Mouse (Mus musculus): Measurements from ENCODE around the gene Abca1. TPM values are rescaled to one million over a fixed set of nuclear protein-coding genes. Genes with fewer than 3 reads are reported as not detected.

Gene Abca1
- total and polyA plus RNA-seq, 2 experiments from 2014 or later: 3.7 to 18.1 TPM

DNA sequence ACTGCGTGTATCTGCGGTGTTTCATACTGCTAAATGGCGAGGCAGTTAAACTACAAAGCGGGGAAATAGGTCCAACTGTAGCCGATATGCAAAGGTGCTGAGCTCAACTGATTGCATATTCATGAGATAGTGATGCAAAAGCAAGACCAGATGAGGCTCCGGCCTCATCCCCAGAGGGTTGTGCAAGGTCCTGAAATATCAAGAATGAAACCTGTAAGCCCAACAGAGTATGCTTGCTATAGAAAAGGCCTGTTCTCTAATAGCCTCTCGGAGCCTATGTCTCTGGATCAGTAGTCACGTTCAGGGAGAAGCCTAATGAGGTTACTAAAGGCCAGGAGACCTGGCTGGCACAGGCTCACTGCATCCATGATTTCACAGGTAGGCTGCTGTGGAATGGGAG, 9.2 kb downstream of the Abca1 start:
- DNase-seq (ENCODE audit: low spot score) (no peak), ATAC-seq (ENCODE audit: insufficient read depth, low read depth) (no peak)
- Histone ChIP-seq H3K9ac (replicated peaks; ENCODE audit: low read depth, low read length) (no peak overlapping the region), H3K27me3 (ENCODE audit: control insufficient read depth, insufficient read depth, low read length) (no peaks in the 10 kb centered on the region), H3K9me3 (replicated peaks; ENCODE audit: control insufficient read depth, low read length) (no peaks in the 10 kb centered on the region), H3K36me3 (replicated peaks; ENCODE audit: control insufficient read depth, insufficient read depth, low read length) (no peaks in the 10 kb centered on the region), H3K4me3 (ENCODE audit: low read depth, low read length) (no peak overlapping the region), H3K4me2 (ENCODE audit: low read depth, low read length) (no peak overlapping the region), H3K4me1 (ENCODE audit: control insufficient read depth, insufficient read depth) (peaks cover 25% of the 10 kb centered on the region), H3K27ac (ENCODE audit: low read depth) (no peak overlapping the region)
- 85% methylated on average over 8 of the region's 8 CpGs for WGBS
- no peak for TF ChIP-seq CTCF (IDR thresholded peaks at IDR 0.05; ENCODE audit: low read depth)
- TF ChIP-seq EP300 (IDR thresholded peaks at IDR 0.05; ENCODE audit: low read depth): no peak

DNA sequence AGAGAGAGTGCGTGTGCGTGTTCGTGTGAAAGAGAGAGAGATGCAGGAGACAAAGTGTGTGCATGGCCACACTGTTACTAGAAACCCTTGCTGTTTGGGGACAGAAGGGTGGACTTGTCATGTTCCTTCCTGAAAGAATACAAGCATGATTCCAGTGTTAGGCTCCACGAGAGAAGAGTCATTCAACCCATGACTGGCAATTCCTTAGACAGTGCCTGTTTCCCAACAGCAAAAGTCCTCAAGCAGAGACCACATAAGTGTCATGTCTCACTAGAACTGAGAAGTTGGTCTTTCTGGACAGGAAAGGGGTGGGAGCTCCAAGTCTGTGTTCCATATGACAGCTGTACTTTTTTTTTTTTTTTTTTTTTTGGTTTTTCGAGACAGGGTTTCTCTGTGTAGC, 10.1 kb downstream of the Abca1 start:
- Histone ChIP-seq H3K27ac (ENCODE audit: low read depth) (no peak overlapping the region), H3K4me1 (ENCODE audit: control insufficient read depth, insufficient read depth) (peaks cover 25% of the 10 kb centered on the region), H3K27me3 (ENCODE audit: control insufficient read depth, insufficient read depth, low read length) (no peaks in the 10 kb centered on the region), H3K4me3 (ENCODE audit: low read depth, low read length) (no peak overlapping the region), H3K4me2 (ENCODE audit: low read depth, low read length) (no peak overlapping the region), H3K9ac (replicated peaks; ENCODE audit: low read depth, low read length) (no peak overlapping the region), H3K9me3 (replicated peaks; ENCODE audit: control insufficient read depth, low read length) (no peaks in the 10 kb centered on the region), H3K36me3 (replicated peaks; ENCODE audit: control insufficient read depth, insufficient read depth, low read length) (no peaks in the 10 kb centered on the region)
- WGBS: 93% methylated on average over 4 of the region's 5 CpGs
- ATAC-seq (ENCODE audit: insufficient read depth, low read depth): no peak
- TF ChIP-seq EP300 (IDR thresholded peaks at IDR 0.05; ENCODE audit: low read depth) (no peak), CTCF (IDR thresholded peaks at IDR 0.05; ENCODE audit: low read depth) (no peak)
- DNase-seq (ENCODE audit: low spot score): no peak

- Histone ChIP-seq H3K9me3 (replicated peaks; ENCODE audit: control insufficient read depth, low read length) (no peaks in the 10 kb centered on the region), H3K4me3 (ENCODE audit: low read depth, low read length) (no peak overlapping the region), H3K4me1 (ENCODE audit: control insufficient read depth, insufficient read depth) (peaks cover 25% of the 10 kb centered on the region), H3K4me2 (ENCODE audit: low read depth, low read length) (no peak overlapping the region), H3K27ac (ENCODE audit: low read depth) (no peak overlapping the region), H3K9ac (replicated peaks; ENCODE audit: low read depth, low read length) (no peak overlapping the region), H3K36me3 (replicated peaks; ENCODE audit: control insufficient read depth, insufficient read depth, low read length) (no peaks in the 10 kb centered on the region), H3K27me3 (ENCODE audit: control insufficient read depth, insufficient read depth, low read length) (no peaks in the 10 kb centered on the region)
- no peak for TF ChIP-seq CTCF (IDR thresholded peaks at IDR 0.05; ENCODE audit: low read depth)
- TF ChIP-seq EP300 (IDR thresholded peaks at IDR 0.05; ENCODE audit: low read depth): no peak
- DNase-seq (ENCODE audit: low spot score) (no peak), ATAC-seq (ENCODE audit: insufficient read depth, low read depth) (no peak)
- 77% methylated on average over 2 of the region's 2 CpGs for WGBS
Observed at GRCm38 (mm10) chr4:53148817-53149216, 10.9 kb downstream of the Abca1 start.

- no peaks in the 10 kb centered on the region for H3K9me3 ChIP-seq (replicated peaks; ENCODE audit: control insufficient read depth, low read length)
- ATAC-seq (ENCODE audit: insufficient read depth, low read depth) (no peak), DNase-seq (ENCODE audit: low spot score) (no peak)
- no peaks in the 10 kb centered on the region for H3K27me3 ChIP-seq (ENCODE audit: control insufficient read depth, insufficient read depth, low read length)
- H3K4me3 ChIP-seq (ENCODE audit: low read depth, low read length): no peak overlapping the region
- H3K36me3 ChIP-seq (replicated peaks; ENCODE audit: control insufficient read depth, insufficient read depth, low read length): peaks cover 4% of the 10 kb centered on the region; the same call in 1 of the 2 replicates
- H3K9ac ChIP-seq (replicated peaks; ENCODE audit: low read depth, low read length): no peak overlapping the region
- peaks cover 19% of the 10 kb centered on the region for H3K4me1 ChIP-seq (ENCODE audit: control insufficient read depth, insufficient read depth)
- no peak for TF ChIP-seq EP300 (IDR thresholded peaks at IDR 0.05; ENCODE audit: low read depth)
- no peak for TF ChIP-seq CTCF (IDR thresholded peaks at IDR 0.05; ENCODE audit: low read depth)
- WGBS: 24% methylated on average over 2 of the region's 2 CpGs
- H3K27ac ChIP-seq (ENCODE audit: low read depth): no peak overlapping the region
- no peak overlapping the region for H3K4me2 ChIP-seq (ENCODE audit: low read depth, low read length)
Observed at GRCm38 (mm10) chr4:53147454-53147853, 12.2 kb downstream of the Abca1 start.

DNA sequence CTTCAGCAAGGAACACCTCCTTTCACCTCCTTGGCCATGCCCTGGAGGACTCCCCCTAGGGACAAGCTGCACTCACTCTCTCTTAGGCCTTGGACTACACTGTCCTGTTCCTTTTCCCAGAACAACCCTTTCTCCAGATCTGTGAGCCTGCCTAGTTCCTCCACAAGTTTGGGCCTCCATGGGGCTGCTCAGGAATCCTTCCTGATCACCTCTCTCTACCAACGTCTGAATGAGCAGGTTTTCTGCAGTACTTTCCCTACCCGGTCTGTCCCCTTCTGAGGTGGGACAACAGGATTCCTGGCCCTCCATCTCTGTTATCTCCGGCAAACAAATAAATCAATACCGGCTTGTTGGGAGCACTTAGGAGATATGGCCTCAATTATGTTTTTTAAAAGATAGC, 12.6 kb downstream of the Abca1 start:
- TF ChIP-seq CTCF (IDR thresholded peaks at IDR 0.05; ENCODE audit: low read depth) (no peak), EP300 (IDR thresholded peaks at IDR 0.05; ENCODE audit: low read depth) (no peak)
- H3K27ac ChIP-seq (ENCODE audit: low read depth): no peak overlapping the region
- peaks cover 4% of the 10 kb centered on the region; the same call in 1 of the 2 replicates for H3K36me3 ChIP-seq (replicated peaks; ENCODE audit: control insufficient read depth, insufficient read depth, low read length)
- no peak overlapping the region for H3K4me2 ChIP-seq (ENCODE audit: low read depth, low read length)
- DNase-seq (ENCODE audit: low spot score): no peak
- H3K9ac ChIP-seq (replicated peaks; ENCODE audit: low read depth, low read length): no peak overlapping the region
- 53% methylated on average over 4 of the region's 4 CpGs for WGBS
- H3K4me1 ChIP-seq (ENCODE audit: control insufficient read depth, insufficient read depth): peaks cover 18% of the 10 kb centered on the region
- ATAC-seq (ENCODE audit: insufficient read depth, low read depth): no peak
- no peak overlapping the region for H3K4me3 ChIP-seq (ENCODE audit: low read depth, low read length)
- no peaks in the 10 kb centered on the region for H3K27me3 ChIP-seq (ENCODE audit: control insufficient read depth, insufficient read depth, low read length)
- H3K9me3 ChIP-seq (replicated peaks; ENCODE audit: control insufficient read depth, low read length): no peaks in the 10 kb centered on the region

DNA sequence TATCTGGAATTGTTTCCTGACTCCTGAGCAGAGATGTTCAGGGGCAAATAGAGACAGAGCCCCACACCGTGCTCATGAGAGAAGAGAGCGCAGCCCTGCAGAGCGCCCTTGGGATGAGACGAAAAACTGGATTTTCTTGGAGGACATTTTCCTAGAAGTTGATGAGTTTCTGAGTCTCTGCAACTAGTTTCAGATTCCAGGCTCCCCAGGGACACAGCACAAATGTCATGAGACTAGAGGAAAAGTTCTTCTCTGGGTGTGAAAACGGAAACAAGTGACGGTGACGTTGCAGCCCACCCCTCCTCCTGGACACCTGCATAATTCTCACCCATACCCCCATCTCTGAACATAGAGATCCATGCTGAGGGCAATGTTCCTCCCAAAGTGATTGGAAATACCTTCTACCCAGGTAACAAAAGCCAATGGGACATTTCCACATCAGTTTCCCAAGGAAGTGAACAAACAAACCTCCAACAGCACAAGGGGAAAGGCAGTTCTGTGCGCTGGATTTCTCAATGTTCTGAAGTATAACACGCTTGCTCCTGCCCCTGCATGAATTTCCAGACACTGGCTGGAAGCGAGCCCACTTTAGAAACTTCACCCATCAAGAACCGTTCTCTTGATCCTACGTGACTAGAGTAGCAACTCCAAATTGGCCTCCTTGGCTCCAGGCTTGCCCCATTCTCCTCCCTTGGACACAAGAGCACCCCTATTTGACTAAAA, 13.3 kb downstream of the Abca1 start:
- Histone ChIP-seq H3K4me3 (ENCODE audit: low read depth, low read length) (no peak overlapping the region), H3K27ac (ENCODE audit: low read depth) (no peak overlapping the region), H3K9ac (replicated peaks; ENCODE audit: low read depth, low read length) (no peak overlapping the region), H3K36me3 (replicated peaks; ENCODE audit: control insufficient read depth, insufficient read depth, low read length) (peaks cover 4% of the 10 kb centered on the region; the same call in 1 of the 2 replicates), H3K27me3 (ENCODE audit: control insufficient read depth, insufficient read depth, low read length) (no peaks in the 10 kb centered on the region), H3K9me3 (replicated peaks; ENCODE audit: control insufficient read depth, low read length) (no peaks in the 10 kb centered on the region), H3K4me1 (ENCODE audit: control insufficient read depth, insufficient read depth) (peaks cover 18% of the 10 kb centered on the region), H3K4me2 (ENCODE audit: low read depth, low read length) (no peak overlapping the region)
- no peak for ATAC-seq (ENCODE audit: insufficient read depth, low read depth)
- TF ChIP-seq EP300 (IDR thresholded peaks at IDR 0.05; ENCODE audit: low read depth) (no peak), CTCF (IDR thresholded peaks at IDR 0.05; ENCODE audit: low read depth) (no peak)
- no peak for DNase-seq (ENCODE audit: low spot score)
- 82% methylated on average over 12 of the region's 12 CpGs for WGBS

Measured in heart, postnatal 0 days (tissue).